Mouse (Mus musculus) regulatory T cell (primary cell): Measurements from ENCODE around the gene Map3k9.

Experiments used
- in situ Hi-C: fragments of 300-600 bp; cut with MboI, MseI; formaldehyde crosslinking; loops from one replicate; pipeline ENCODE4 v1.15.1; 2025; ENCODE audit warnings: high pct_unique_total_duplicates

Map3k9 gene

GRCm38 (mm10) chr12:81787262-81787661 is 6.3 kb upstream of the Map3k9 start:
- in situ Hi-C loops, result loop anchor here (25.0 kb wide), 1 partner anchor 675 kb away; no protein-coding TSS in a partner anchor

- in situ Hi-C loops, result loop anchor here (5.0 to 25.0 kb wide), 2 partner anchors 166 to 679 kb away; no protein-coding TSS in a partner anchor
Observed at GRCm38 (mm10) chr12:81783301-81783700, 2.3 kb upstream of the Map3k9 start.

GRCm38 (mm10) chr12:81782606-81783005 is 1.6 kb upstream of the Map3k9 start:
- in situ Hi-C loops, result loop anchor here (5.0 to 25.0 kb wide), 2 partner anchors 165 to 680 kb away; no protein-coding TSS in a partner anchor

GRCm38 (mm10) chr12:81780271-81781093 is 493 bp downstream of the Map3k9 start:
- in situ Hi-C loops, result loop anchor here (5.0 to 25.0 kb wide), 2 partner anchors 163 to 682 kb away; no protein-coding TSS in a partner anchor

- in situ Hi-C loops, result loop anchor here (5.0 to 25.0 kb wide), 2 partner anchors 163 to 682 kb away; no protein-coding TSS in a partner anchor
Observed at GRCm38 (mm10) chr12:81779831-81780230, 1.1 kb downstream of the Map3k9 start.

GRCm38 (mm10) chr12:81776191-81776590 is 4.8 kb downstream of the Map3k9 start:
- in situ Hi-C loops, result loop anchor here (25.0 kb wide), 1 partner anchor 686 kb away; no protein-coding TSS in a partner anchor

GRCm38 (mm10) chr12:81775641-81776040 is 5.3 kb downstream of the Map3k9 start:
- in situ Hi-C loops, result loop anchor here (25.0 kb wide), 1 partner anchor 687 kb away; no protein-coding TSS in a partner anchor

GRCm38 (mm10) chr12:81774186-81774585 is 6.8 kb downstream of the Map3k9 start:
- in situ Hi-C loops, result no loop called here

- in situ Hi-C loops, result no loop called here
Observed at GRCm38 (mm10) chr12:81769458-81769857, 11.5 kb downstream of the Map3k9 start.

- in situ Hi-C loops, result no loop called here
Observed at GRCm38 (mm10) chr12:81765386-81765785, 15.6 kb downstream of the Map3k9 start.

- in situ Hi-C loops, result no loop called here
Observed at GRCm38 (mm10) chr12:81764370-81764769, 16.6 kb downstream of the Map3k9 start.

- in situ Hi-C loops, result no loop called here
Observed at GRCm38 (mm10) chr12:81754651-81755050, 26.3 kb downstream of the Map3k9 start.

GRCm38 (mm10) chr12:81751116-81751515 is 29.9 kb downstream of the Map3k9 start:
- in situ Hi-C loops, result no loop called here

GRCm38 (mm10) chr12:81748918-81749317 is 32.1 kb downstream of the Map3k9 start:
- in situ Hi-C loops, result loop anchor here (10.0 kb wide), 1 partner anchor 104 kb away; no protein-coding TSS in a partner anchor

GRCm38 (mm10) chr12:81748021-81748576 is 32.9 kb downstream of the Map3k9 start:
- in situ Hi-C loops, result loop anchor here (10.0 kb wide), 1 partner anchor 103 kb away; no protein-coding TSS in a partner anchor

GRCm38 (mm10) chr12:81746400-81747024 is 34.5 kb downstream of the Map3k9 start:
- in situ Hi-C loops, result loop anchor here (10.0 kb wide), 1 partner anchor 102 kb away; no protein-coding TSS in a partner anchor

GRCm38 (mm10) chr12:81735246-81736070 is 45.5 kb downstream of the Map3k9 start:
- in situ Hi-C loops, result no loop called here

GRCm38 (mm10) chr12:81726246-81726822 is 54.6 kb downstream of the Map3k9 start:
- in situ Hi-C loops, result no loop called here

- in situ Hi-C loops, result no loop called here
Observed at GRCm38 (mm10) chr12:81724776-81725175, 56.2 kb downstream of the Map3k9 start.

GRCm38 (mm10) chr12:81723375-81723774 is 57.6 kb downstream of the Map3k9 start:
- in situ Hi-C loops, result no loop called here
